In the genomic region with DNA sequence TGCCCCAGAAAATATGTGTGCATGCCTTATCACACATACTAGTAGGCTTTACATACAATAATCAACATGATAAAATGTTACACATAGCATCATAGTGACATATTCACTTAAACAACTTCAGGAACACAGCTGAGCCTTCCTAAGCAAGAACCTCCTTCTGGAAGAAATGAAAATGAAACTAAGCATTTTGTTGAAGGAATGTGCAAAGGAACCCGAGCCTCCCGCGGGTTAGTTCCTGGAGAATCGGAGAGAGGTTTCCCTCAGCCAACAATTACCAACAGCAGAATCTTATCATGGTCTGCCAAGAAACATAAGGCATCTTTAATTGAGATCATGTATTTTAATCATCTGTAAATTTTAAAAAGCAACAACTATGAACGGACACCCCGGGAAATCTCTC, we compare ENCODE assay signal across 26 mouse cellular contexts.
A peak's percentile ranks its signal among the peaks of the same experiment; 100 is the strongest.
DNase-seq lines count a peak whose midpoint lies in the region; ATAC-seq and TF ChIP-seq lines count a peak whose summit lies in the region.
"Had no signal": no experiment of that assay in that cellular context is flagged by ENCODE, and none has a peak within 500 bp of the region (broad histone marks: within the 10 kb centered on the region; RNA-seq: fewer than 3 reads in every experiment).

No protein-coding gene starts in this region.

- H3K9ac ChIP-seq in heart, embryonic 11.5 days (ENCODE audit: low read depth, low read length): no peak overlapping the region
- H3K9ac ChIP-seq: forebrain, embryonic 12.5 days; hindbrain, embryonic 14.5 days; intestine, embryonic 15.5 days; limb, embryonic 12.5 days; liver, embryonic 13.5 days; neural tube, embryonic 15.5 days; stomach, embryonic 15.5 days had no signal

- H3K27ac ChIP-seq in heart, embryonic 11.5 days (ENCODE audit: low read depth, low read length): no peak overlapping the region
- H3K27ac ChIP-seq: forebrain, embryonic 12.5 days; hindbrain, embryonic 14.5 days; intestine, embryonic 15.5 days; limb, embryonic 12.5 days; liver, embryonic 13.5 days; neural tube, embryonic 15.5 days; stomach, embryonic 15.5 days had no signal

- no peak overlapping the region for H3K4me3 ChIP-seq in heart, embryonic 11.5 days (ENCODE audit: low read depth, low read length)
- H3K4me3 ChIP-seq in lung, adult 2 months (replicated peaks; ENCODE audit: extremely low read depth, low read depth, low read length): peak overlapping the region; percentile 32
- H3K4me3 ChIP-seq: forebrain, embryonic 12.5 days; intestine, embryonic 15.5 days; limb, embryonic 12.5 days; liver, embryonic 13.5 days; megakaryocyte, embryonic 14.5 days; neural tube, embryonic 15.5 days; stomach, embryonic 15.5 days had no signal

- no peaks in the 10 kb centered on the region for H3K4me1 ChIP-seq in heart, embryonic 11.5 days (ENCODE audit: control insufficient read depth, insufficient read depth, low read length)
- no peaks in the 10 kb centered on the region for H3K4me1 ChIP-seq in lung, adult 2 months (ENCODE audit: control insufficient read depth, insufficient read depth, low read length)
- H3K4me1 ChIP-seq: intestine, embryonic 15.5 days; liver, embryonic 13.5 days; megakaryocyte, embryonic 14.5 days; neural tube, embryonic 15.5 days; stomach, embryonic 15.5 days had no signal

- no peaks in the 10 kb centered on the region for H3K36me3 ChIP-seq in heart, embryonic 11.5 days (ENCODE audit: control insufficient read depth, insufficient read depth, low read length)
- H3K36me3 ChIP-seq: stomach, embryonic 15.5 days had no signal

- intact Hi-C loops in heart, postnatal 10 days (cut with DNase I): no loop called here

- no peak for ATAC-seq in heart, embryonic 11.5 days (replicated peaks; ENCODE audit: insufficient number of reproducible peaks, low FRiP score, low TSS enrichment)
- ATAC-seq: intestine, embryonic 15.5 days had no signal

- no peaks in the 10 kb centered on the region for H3K27me3 ChIP-seq in heart, embryonic 11.5 days (ENCODE audit: control insufficient read depth, insufficient read depth, low read length)
- H3K27me3 ChIP-seq: CH12.LX; forebrain, embryonic 12.5 days; intestine, embryonic 15.5 days; limb, embryonic 12.5 days; liver, embryonic 13.5 days; megakaryocyte, embryonic 14.5 days; neural tube, embryonic 15.5 days; stomach, embryonic 15.5 days had no signal

- no peaks in the 10 kb centered on the region for H3K9me3 ChIP-seq in heart, embryonic 11.5 days (replicated peaks; ENCODE audit: control insufficient read depth, low read length)
- H3K9me3 ChIP-seq: forebrain, embryonic 12.5 days; intestine, embryonic 15.5 days; limb, embryonic 12.5 days; neural tube, embryonic 15.5 days; stomach, embryonic 15.5 days had no signal

- WGBS in heart, embryonic 11.5 days (ENCODE audit: insufficient replicate concordance): 82% methylated on average over 6 of the region's 6 CpGs
- 50% methylated on average over 6 of the region's 6 CpGs for WGBS in lung, adult 2 months

- TF ChIP-seq CTCF in lung, adult 2 months (IDR thresholded peaks at IDR 0.05; ENCODE audit: insufficient read depth, low read length): no peak

- no peak overlapping the region for H3K4me2 ChIP-seq in heart, embryonic 11.5 days
- H3K4me2 ChIP-seq: forebrain, embryonic 12.5 days; hindbrain, embryonic 14.5 days; intestine, embryonic 15.5 days; limb, embryonic 12.5 days; liver, embryonic 13.5 days; neural tube, embryonic 15.5 days; stomach, embryonic 15.5 days had no signal

- DNase-seq in gastrocnemius, adult 18-20 months (ENCODE audit: low spot score): peak; percentile 10
- no peak for DNase-seq in gastrocnemius, postnatal 25 days
- peak; percentile 14 to 16 for DNase-seq in heart, postnatal 10 days
- no peak for DNase-seq in lung, adult 2 months
- DNase-seq in lung, postnatal 14 days: no peak
- DNase-seq in telencephalon, adult 2 months (ENCODE audit: low read depth, low spot score): peak; percentile 16
- no peak for DNase-seq in natural killer cell, adult 2 months (ENCODE audit: low spot score in 2 of 2)
- DNase-seq: adrenal gland, postnatal 25 days; cerebellum, adult 11-12 months; cerebellum, postnatal 25 days; embryo, embryonic 11 days; kidney, postnatal 14 days; layer of hippocampus, adult 9-11 months; liver, embryonic 13.5 days; midbrain, embryonic 14.5 days; right cerebral cortex, postnatal 14 days; thymus, adult 2 months had no signal

- no peak for TF ChIP-seq POLR2A in lung, adult 2 months (IDR thresholded peaks at IDR 0.05; ENCODE audit: borderline replicate concordance, extremely low read depth, low read depth, low read length)

Comparison
In these comparisons a context has a peak if more than half of its experiments do, and no peak if none do; other contexts are left out.
1. DNase-seq: peak in gastrocnemius, adult 18-20 months (single experiment), heart, postnatal 10 days (2 of 2) and telencephalon, adult 2 months (single experiment); none in gastrocnemius, postnatal 25 days (single experiment), lung, adult 2 months (single experiment), lung, postnatal 14 days (single experiment) and natural killer cell, adult 2 months (0 of 2).